Mouse (Mus musculus) macrophage (primary cell): Measurements from ENCODE around the gene Adamts7. TPM values are rescaled to one million over a fixed set of nuclear protein-coding genes. Genes with fewer than 3 reads are reported as not detected.

Experiments used
- H3K27ac ChIP-seq: fragments of 350-480 bp; formaldehyde crosslinking; 2 replicates; pipeline ENCODE4 v1.9.0; 2021
- H3K36me3 ChIP-seq: fragments of 350-480 bp; formaldehyde crosslinking; 2 replicates; pipeline ENCODE4 v1.9.0; 2021; ENCODE audit errors: inconsistent target
- H3K4me3 ChIP-seq: fragments of 350-480 bp; formaldehyde crosslinking; 2 replicates; pipeline ENCODE4 v1.9.0; 2021; ENCODE audit errors: inconsistent target
- H3K79me2 ChIP-seq: fragments of 350-480 bp; formaldehyde crosslinking; 2 replicates; pipeline ENCODE4 v1.9.0; 2021; ENCODE audit errors: inconsistent target
- WGBS: methylation state at CpG from one replicate; pipeline ENCODE4 v1.1.7; 2026; ENCODE audit warnings: inconsistent platforms; ENCODE audit not compliant: missing documents; 5-methylcytosine and 5-hydroxymethylcytosine counted together
- polyA plus RNA-seq: library from polyadenylated mRNA; stranded (reverse); fragments of 250-400 nt; gene quantifications from 3 replicates; pipeline ENCODE4 v1.2.4, GENCODE M21; 2018; ENCODE audit warnings: inconsistent platforms

Gene Adamts7
- polyA plus RNA-seq, 1 experiment from 2014 or later, result not detected

DNA sequence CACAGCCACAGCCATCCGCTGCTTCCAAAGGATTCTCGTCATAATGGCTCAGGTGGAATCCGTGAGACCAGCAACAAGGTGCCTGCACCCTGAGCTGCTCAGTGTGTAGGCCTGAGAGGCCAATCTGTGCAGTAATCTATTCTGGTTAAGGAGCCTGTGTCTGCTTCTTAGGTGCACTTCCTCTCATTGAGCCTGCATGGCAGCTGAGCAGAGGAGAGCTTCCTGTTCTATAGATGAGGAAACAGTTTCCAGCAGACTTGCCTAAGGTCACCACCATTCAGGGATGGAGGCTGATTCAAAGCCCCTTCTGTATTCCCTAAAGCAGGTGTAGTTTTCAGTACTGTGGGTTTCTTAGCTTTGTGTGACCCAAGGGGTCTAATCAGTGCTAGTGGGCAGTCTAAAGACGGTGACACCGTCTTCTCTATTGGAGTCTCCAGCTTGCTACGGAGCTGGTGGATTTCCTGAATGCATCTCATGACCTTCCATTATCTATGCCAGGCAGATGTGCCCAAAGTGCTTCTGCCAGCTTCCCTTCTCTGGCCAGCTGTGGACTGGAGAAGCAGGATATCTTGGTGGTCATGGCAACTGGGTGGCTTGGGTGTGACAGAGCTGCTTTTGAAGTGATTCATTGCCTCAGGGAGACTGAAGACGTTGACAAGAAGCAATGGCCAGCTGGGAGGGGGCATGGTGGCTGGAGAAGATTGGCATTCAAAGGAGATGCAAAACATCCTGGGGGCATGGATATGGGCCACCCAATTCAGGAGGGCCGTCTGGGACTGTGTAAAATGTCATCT, 9.9 kb downstream of the Adamts7 start:
- Histone ChIP-seq H3K79me2 (no peaks in the 10 kb centered on the region), H3K27ac (no peak overlapping the region), H3K36me3 (no peaks in the 10 kb centered on the region), H3K4me3 (no peak overlapping the region)
- 75% methylated on average over 8 of the region's 8 CpGs for WGBS

DNA sequence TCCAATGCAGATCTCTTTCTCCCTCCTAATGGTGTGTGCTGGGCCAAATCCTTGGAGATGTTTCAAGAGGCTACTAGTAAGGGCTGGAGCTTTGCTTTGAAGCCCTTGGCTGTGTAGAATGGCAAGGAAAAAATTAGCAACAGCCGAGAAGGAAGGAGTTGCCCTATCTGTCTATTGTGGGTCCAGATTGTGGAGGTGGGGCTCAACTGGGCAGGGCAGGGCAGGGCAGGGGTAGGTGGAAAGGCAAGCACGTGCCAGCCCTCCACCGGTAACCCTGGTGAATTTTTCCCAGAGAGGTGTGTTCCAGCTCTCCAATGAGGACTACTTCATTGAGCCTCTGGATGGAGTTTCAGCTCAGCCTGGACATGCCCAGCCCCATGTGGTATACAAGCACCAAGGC, 10.5 kb downstream of the Adamts7 start:
- H3K4me3 ChIP-seq, result no peak overlapping the region
- WGBS, result 88% methylated on average over 3 of the region's 3 CpGs
- no peaks in the 10 kb centered on the region for H3K79me2 ChIP-seq
- H3K36me3 ChIP-seq, result no peaks in the 10 kb centered on the region
- H3K27ac ChIP-seq, result no peak overlapping the region

DNA sequence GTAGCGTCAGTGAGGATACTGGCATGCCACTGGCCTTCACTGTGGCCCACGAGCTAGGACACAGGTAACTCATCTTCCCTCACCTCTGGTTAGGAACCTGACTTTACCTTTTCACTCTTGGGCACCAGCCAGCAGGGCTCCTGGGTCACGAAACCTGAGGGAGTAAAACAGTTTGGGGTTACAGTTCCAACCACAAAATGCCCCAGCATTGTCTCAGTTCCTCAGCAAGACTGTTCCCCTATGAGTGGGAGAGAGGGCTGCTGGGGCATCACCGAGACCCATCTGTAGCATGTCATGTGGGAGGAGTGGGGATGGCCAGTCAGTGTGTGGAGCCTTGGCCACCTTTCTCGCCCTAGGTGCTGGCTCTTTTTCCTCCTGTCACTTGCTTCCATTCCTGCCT, 16.5 kb downstream of the Adamts7 start:
- Histone ChIP-seq H3K4me3 (no peak overlapping the region), H3K36me3 (no peaks in the 10 kb centered on the region), H3K79me2 (no peaks in the 10 kb centered on the region), H3K27ac (no peak overlapping the region)
- WGBS, result 68% methylated on average over 5 of the region's 5 CpGs

DNA sequence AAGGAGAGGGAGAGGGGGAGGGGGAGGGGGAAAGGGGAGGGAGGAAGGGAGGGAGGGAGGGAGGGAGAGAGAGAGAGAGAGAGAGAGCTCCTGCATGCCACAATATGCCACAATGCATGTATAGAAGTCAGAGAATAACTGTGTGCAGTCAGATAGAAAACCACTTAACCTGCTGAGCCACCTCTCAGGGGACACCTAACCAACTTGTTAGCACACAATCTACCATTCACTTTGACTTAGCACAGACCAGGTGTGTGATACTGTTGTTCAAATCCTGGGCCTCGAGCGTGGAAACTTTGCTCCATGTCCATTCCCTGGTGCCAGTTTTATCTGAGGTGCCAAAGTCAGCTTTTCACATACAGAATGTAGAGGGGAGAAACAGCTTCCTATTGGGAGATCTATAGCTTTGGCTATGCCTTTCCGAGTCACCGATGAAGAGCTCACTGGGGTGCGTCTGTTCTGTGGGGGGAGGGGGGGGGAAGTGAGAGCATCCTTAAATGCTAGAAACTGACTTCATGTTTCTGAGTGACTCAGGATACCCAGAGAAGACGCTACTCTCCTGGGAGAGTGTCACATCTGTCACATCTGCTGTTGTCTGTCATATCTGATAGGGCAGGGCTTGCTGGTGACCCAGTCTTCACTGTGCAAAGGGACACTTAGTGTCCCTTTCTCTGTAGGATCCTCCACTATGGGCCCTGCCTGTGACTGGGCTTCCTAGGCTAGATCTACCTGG, 19.0 kb downstream of the Adamts7 start:
- Histone ChIP-seq H3K36me3 (no peaks in the 10 kb centered on the region), H3K79me2 (no peaks in the 10 kb centered on the region), H3K4me3 (no peak overlapping the region), H3K27ac (no peak overlapping the region)
- 70% methylated on average over 6 of the region's 6 CpGs for WGBS

DNA sequence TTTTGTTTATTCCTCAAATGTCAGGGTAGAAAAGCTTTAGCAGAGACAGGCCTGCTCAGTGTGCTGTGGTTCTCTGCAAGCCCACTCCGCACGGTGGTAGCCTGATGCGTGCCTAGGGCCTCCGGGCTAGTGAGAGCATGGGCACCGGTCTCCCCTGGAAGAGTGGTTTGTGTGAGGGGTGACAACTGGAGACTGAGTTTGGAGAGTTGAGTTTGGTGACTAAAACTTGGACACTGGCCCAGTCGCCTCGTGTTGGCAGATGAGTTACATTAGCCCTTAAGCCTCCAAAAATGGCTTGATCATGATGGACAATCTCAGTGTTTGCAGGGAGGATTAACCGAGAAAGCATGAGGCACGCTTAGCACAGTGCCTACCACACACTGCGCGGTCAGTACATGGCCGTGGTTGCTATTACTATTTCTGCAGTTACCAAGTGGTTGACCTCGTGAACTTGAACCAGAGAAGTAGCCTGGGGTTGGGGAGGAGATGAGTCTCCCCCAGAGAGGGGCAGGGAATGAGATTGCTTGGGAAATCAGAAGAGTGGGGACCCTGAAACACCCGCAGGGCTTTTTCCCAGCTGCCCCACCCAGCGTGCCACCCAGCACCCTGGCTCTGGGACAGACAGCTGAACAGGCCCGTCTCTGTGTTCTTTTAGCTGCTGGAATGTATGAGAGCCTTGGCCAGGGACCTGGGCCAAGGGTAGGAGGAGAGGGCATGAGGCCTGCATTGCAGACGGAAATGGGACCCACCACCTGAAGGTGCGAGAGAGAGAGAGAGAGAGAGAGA, 20.0 kb downstream of the Adamts7 start:
- no peak overlapping the region for H3K27ac ChIP-seq
- 94% methylated on average over 18 of the region's 18 CpGs for WGBS

DNA sequence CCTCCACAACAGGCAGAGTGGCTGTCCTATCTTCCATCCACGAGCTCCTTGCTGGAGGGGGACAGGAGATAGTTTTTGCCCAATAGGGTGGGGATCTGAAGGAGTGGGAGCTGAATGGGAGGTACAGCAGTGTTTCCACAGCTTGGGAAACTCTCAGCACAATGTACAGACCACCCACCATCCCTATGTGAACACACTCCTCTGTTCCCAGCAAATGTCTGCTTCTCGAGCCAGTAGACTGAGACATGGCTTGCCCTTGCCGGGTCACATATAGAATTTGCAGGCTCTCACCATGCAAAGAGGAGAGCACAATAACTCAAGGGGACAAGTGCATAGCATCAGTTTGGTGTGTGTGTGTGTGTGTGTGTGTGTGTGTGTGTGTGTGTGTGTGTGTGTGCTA, 20.7 kb downstream of the Adamts7 start:
- no peaks in the 10 kb centered on the region for H3K36me3 ChIP-seq
- no peaks in the 10 kb centered on the region for H3K79me2 ChIP-seq
- no peak overlapping the region for H3K27ac ChIP-seq
- WGBS, result 82% methylated on average over 3 of the region's 3 CpGs
- H3K4me3 ChIP-seq, result no peak overlapping the region

More for the DNA sequence above, 20.0 kb downstream of the Adamts7 start:
- Histone ChIP-seq H3K36me3 (no peaks in the 10 kb centered on the region), H3K79me2 (no peaks in the 10 kb centered on the region), H3K4me3 (no peak overlapping the region)

DNA sequence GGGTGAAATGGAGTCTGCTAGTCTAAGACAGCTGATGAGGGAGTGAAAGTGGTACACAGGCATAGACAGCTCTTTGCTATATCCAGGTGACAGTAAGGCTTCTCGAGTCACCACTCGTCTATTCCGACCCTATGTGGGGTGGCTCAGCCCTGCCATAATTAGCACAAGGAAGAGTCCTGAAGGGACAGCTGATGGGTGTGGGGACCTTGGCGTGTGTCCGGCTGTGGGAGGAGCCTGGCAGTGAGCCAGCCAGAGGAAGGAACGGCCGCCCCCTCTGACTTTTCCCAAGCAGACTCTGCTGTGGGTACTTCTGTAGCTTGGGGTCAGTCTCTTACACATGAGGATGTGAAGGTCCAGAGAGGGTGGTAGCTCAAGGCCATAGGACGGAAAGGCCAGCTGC, 21.2 kb downstream of the Adamts7 start:
- H3K36me3 ChIP-seq, result no peaks in the 10 kb centered on the region
- H3K4me3 ChIP-seq, result no peak overlapping the region
- no peaks in the 10 kb centered on the region for H3K79me2 ChIP-seq
- WGBS, result 74% methylated on average over 7 of the region's 8 CpGs
- no peak overlapping the region for H3K27ac ChIP-seq

DNA sequence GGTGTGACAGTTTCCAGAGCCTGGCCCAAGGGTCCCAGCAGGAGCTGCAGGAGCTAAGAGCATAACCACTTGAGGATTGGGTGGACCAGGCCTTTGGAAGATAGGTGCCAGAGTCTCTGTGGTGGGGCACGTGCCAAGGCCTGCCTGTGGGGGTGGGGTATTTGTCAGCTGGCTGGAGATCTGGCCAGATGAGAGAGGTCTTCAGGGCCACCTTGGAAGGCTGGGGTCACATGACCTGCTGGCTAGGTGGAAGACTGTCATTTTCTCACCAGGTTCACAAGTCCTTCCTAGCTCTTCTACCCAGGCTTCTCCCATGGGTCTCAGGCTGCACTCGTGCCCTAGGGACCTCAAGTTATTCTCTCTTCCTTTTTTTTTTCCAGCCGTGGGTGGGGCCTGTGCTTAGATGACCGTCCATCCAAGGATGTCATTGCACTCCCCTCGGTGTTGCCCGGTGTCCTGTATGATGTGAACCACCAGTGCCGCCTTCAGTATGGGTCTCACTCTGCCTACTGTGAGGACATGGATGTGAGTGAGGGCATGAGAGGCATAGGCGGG, 22.6 kb downstream of the Adamts7 start:
- H3K27ac ChIP-seq, result no peak overlapping the region
- no peaks in the 10 kb centered on the region for H3K79me2 ChIP-seq
- WGBS, result 67% methylated on average over 8 of the region's 8 CpGs
- H3K36me3 ChIP-seq, result no peaks in the 10 kb centered on the region
- no peak overlapping the region for H3K4me3 ChIP-seq

DNA sequence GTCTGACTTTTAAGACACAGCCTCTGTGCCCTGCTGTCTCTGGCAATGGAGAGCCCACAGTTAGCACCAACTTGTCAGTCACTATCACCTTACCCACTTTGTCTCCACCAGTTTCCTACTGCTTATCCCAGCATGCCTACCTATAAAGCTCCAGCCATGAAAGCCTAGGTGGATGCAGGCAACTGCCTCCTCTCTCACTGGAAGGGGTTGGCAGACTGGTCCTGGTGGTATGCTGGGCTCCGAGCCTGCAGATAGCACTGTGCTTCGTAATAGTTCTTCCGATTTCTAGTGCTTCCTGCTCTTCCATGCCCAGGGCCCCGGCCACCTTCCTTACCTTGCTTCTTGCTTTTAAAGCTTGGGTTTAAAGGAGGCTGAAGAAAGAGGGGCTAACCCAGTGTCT, 26.0 kb downstream of the Adamts7 start:
- Histone ChIP-seq H3K79me2 (no peaks in the 10 kb centered on the region), H3K4me3 (no peak overlapping the region), H3K27ac (no peak overlapping the region), H3K36me3 (no peaks in the 10 kb centered on the region)
- WGBS, result 92% methylated on average over 4 of the region's 4 CpGs

DNA sequence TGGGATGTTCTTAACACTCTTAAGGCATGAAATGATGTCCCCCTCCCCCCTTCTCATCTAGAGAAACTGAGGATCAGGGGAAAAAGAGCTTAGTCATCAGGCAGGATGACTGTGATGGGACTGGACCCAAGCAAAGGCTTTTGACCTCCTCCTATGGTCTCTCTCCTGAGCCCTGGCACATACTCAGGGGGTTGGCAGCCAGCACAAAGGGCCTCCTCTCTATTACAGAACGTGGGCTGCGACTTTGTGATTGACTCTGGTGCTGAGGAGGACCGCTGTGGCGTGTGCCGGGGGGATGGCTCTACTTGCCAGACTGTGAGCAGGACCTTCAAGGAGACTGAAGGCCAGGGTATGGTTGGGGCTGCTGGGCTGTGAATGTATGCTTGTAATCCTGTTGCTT, 26.5 kb downstream of the Adamts7 start:
- Histone ChIP-seq H3K4me3 (no peak overlapping the region), H3K79me2 (no peaks in the 10 kb centered on the region), H3K36me3 (no peaks in the 10 kb centered on the region), H3K27ac (no peak overlapping the region)
- 95% methylated on average over 5 of the region's 5 CpGs for WGBS

DNA sequence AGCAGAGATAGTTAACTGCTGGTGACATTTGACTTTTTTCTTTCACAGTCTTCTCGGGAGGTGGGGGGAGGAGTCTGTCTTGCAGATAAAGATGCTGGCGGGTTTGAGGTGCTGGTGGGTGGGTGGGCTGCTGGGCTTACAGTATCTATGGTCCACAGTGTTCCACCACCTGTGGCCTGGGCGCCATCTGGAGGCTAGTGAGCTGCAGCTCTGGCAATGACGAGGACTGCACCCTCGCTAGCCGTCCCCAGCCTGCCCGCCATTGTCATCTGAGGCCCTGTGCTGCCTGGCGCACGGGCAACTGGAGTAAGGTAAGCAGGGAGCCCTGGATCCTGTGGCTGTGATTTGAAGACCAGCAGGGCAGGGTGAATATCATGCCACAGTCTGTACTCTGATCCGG, 32.1 kb downstream of the Adamts7 start:
- H3K79me2 ChIP-seq, result no peaks in the 10 kb centered on the region
- WGBS, result 84% methylated on average over 10 of the region's 10 CpGs
- no peak overlapping the region for H3K27ac ChIP-seq
- H3K4me3 ChIP-seq, result no peak overlapping the region
- no peaks in the 10 kb centered on the region for H3K36me3 ChIP-seq

DNA sequence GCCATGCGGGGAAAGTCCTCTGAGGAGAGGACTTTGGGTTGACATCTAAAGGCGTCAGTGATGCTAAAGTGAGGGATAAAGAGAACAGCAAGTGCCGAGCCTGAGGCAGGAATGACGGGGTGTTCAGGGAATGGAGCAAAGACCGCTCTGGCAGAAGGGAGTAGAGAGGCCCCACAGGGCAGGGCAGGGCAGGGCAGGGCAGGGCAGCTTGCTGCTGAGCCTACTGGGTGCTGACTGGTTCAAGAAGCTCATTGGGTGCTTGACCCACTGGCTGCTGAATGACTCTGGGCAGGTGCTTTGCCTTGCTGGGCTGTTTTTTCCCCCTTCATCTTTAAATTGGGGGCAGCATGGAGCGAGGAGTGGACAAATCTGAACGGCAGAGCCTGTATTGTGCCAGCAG, 33.4 kb downstream of the Adamts7 start:
- peaks cover 4% of the 10 kb centered on the region; the same call in 1 of the 2 replicates for H3K36me3 ChIP-seq
- WGBS, result 87% methylated on average over 7 of the region's 7 CpGs

DNA sequence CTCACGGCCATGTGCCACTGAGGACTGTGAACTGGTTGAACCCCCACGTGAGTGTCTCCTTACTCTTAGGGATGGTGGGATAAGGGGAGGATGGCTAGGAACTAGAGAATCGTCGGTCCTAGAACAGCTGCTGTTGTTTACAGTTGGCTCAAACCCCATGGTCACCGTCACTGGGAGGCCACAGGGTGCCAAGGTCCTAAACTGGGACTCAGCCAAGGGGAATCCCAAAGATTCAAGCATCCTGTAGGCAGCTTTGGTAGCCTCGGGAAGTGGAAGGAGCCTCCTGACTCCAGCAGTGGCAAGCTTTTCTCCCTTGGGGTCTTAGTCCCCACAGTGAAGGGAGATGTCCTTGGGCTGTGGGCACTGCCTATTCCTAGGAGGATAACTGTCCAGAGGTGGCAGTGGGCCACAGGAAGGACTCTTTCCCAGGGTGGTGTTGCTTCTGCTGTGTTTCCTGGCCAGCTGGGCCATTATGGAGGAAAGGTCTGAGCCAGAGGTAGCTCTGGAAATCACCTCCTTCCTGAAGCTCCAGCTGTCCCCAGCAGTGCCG, 34.3 kb downstream of the Adamts7 start:
- Histone ChIP-seq H3K79me2 (no peaks in the 10 kb centered on the region), H3K27ac (no peak overlapping the region), H3K4me3 (no peak overlapping the region), H3K36me3 (peaks cover 13% of the 10 kb centered on the region; the same call in 1 of the 2 replicates)
- WGBS, result 79% methylated on average over 6 of the region's 7 CpGs

More for the DNA sequence above, 33.4 kb downstream of the Adamts7 start:
- Histone ChIP-seq H3K4me3 (no peak overlapping the region), H3K79me2 (no peaks in the 10 kb centered on the region), H3K27ac (no peak overlapping the region)

DNA sequence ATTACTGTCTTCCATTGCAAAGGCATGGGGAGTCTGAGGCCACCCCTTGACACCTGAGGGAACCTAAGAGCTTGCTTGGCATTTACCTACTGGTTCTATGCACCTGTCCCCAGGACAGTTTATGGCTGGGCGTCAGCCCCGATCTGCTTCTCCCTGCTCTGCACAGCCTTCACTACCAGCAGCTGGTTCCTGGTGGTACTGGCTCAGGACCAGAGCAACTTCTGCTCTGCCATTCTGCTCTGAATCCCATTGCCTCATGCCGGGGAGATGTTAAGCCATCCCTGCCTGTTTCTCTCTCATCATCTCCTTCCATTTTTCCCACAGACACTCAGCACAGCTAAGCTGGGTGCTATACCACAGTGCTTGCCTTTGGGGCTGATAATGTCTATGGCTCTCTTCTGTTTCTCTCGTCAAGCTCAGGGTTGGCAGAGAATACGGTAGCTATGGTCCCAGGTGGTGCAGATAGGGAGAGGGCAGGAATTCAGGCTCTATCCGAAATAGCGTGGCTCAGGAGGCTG, 35.1 kb downstream of the Adamts7 start:
- 85% methylated on average over 7 of the region's 7 CpGs for WGBS
- Histone ChIP-seq H3K36me3 (peaks cover 21% of the 10 kb centered on the region; the same call in 1 of the 2 replicates), H3K27ac (no peak overlapping the region), H3K4me3 (no peak overlapping the region), H3K79me2 (no peaks in the 10 kb centered on the region)
